Comparison of ENCODE assay signal across 16 mouse cellular contexts in genomic region chr5:114157236-114157635, GRCm38 (mm10).
"Had no signal": no experiment of that assay in that cellular context is flagged by ENCODE, and none has a peak within 500 bp of the region (broad histone marks: within the 10 kb centered on the region; RNA-seq: fewer than 3 reads in every experiment).

No protein-coding gene starts in this region.

- H3K9me3 ChIP-seq: limb, embryonic 13.5 days; midbrain, embryonic 12.5 days; neural tube, embryonic 15.5 days; stomach, embryonic 15.5 days had no signal

- H3K27me3 ChIP-seq: limb, embryonic 13.5 days; midbrain, embryonic 12.5 days; neural tube, embryonic 15.5 days; stomach, embryonic 15.5 days had no signal

- DNase-seq: kidney, adult 18-20 months; kidney, postnatal 10 days; kidney, postnatal 4 days; lung, adult 2 months; right cerebral cortex, postnatal 4 days; thymus, adult 2 months; thymus, postnatal 25 days had no signal

- H3K9ac ChIP-seq: limb, embryonic 13.5 days; liver, embryonic 14.5 days; midbrain, embryonic 12.5 days; neural tube, embryonic 15.5 days; stomach, embryonic 15.5 days had no signal

- H3K4me3 ChIP-seq: layer of hippocampus, adult 2 months; limb, embryonic 13.5 days; megakaryocyte, embryonic 14.5 days; midbrain, embryonic 12.5 days; neural tube, embryonic 15.5 days; stomach, embryonic 15.5 days had no signal

- ATAC-seq: lung, postnatal 0 days had no signal

- H3K4me1 ChIP-seq: megakaryocyte, embryonic 14.5 days; midbrain, embryonic 12.5 days had no signal

- H3K27ac ChIP-seq: layer of hippocampus, adult 2 months; limb, embryonic 13.5 days; liver, embryonic 14.5 days; macrophage; midbrain, embryonic 12.5 days; neural tube, embryonic 15.5 days; stomach, embryonic 15.5 days had no signal

- H3K4me2 ChIP-seq: limb, embryonic 13.5 days; midbrain, embryonic 12.5 days; neural tube, embryonic 15.5 days; stomach, embryonic 15.5 days had no signal

- H3K36me3 ChIP-seq: limb, embryonic 13.5 days; midbrain, embryonic 12.5 days; neural tube, embryonic 15.5 days; stomach, embryonic 15.5 days had no signal
